Mouse (Mus musculus) thymus, adult 2 months (tissue): ENCODE measurements around the gene Zgrf1. TPM values are rescaled to one million over a fixed set of nuclear protein-coding genes. Genes with fewer than 3 reads are reported as not detected.

Experiments
- DNase-seq: peaks from one replicate; pipeline ENCODE4 v3.0.0; 2021
- H3K27ac ChIP-seq: fragments of 200-500 bp; 2 replicates; pipeline ENCODE4 v1.5.1; 2012; ENCODE audit warnings: low read length, control low read depth; ENCODE audit not compliant: control insufficient read depth, insufficient read depth
- H3K27me3 ChIP-seq: fragments of 200-500 bp; 2 replicates; pipeline ENCODE4 v1.6.1; 2012; ENCODE audit warnings: mild to moderate bottlenecking, low read length, moderate library complexity, mixed read lengths; ENCODE audit not compliant: control insufficient read depth, insufficient read depth
- H3K36me3 ChIP-seq: fragments of 200-500 bp; 2 replicates; pipeline ENCODE4 v1.6.1; 2012; ENCODE audit warnings: mild to moderate bottlenecking, low read length, moderate library complexity; ENCODE audit not compliant: control insufficient read depth, insufficient read depth
- H3K4me1 ChIP-seq: fragments of 200-500 bp; replicated peaks from 2 replicates; pipeline ENCODE4 v1.6.1; 2012; ENCODE audit warnings: low read length; ENCODE audit not compliant: control insufficient read depth, insufficient read depth
- H3K4me3 ChIP-seq: fragments of 200-500 bp; 2 replicates; pipeline ENCODE4 v1.5.1; 2012; ENCODE audit warnings: mild to moderate bottlenecking, low read length, control low read depth, moderate library complexity; ENCODE audit not compliant: control insufficient read depth, insufficient read depth
- CTCF ChIP-seq: fragments of 200-500 bp; IDR thresholded peaks from 2 replicates; pipeline ENCODE4 v1.5.1; 2012; ENCODE audit warnings: mild to moderate bottlenecking, control low read depth, low read length, moderate library complexity, borderline replicate concordance; ENCODE audit not compliant: control insufficient read depth, poor library complexity, insufficient read depth; ENCODE audit errors: extremely low read depth
- POLR2A ChIP-seq: fragments of 200-500 bp; IDR thresholded peaks from 2 replicates; pipeline ENCODE4 v1.6.1; 2012; ENCODE audit warnings: mild to moderate bottlenecking, low read length, control low read depth, moderate library complexity; ENCODE audit not compliant: control insufficient read depth, poor library complexity, insufficient read depth; ENCODE audit errors: extremely low read depth
- WGBS: fragments of 180-500 bp; shearing (Covaris S2); methylation state at CpG from one replicate; pipeline ENCODE4 v1.1.7; 2018; 5-methylcytosine and 5-hydroxymethylcytosine counted together
- polyA plus RNA-seq: library from polyadenylated mRNA; depleted of rRNA; stranded (reverse); fragments of >200 nt; gene quantifications from 2 replicates; pipeline ENCODE4 v1.2.3, GENCODE M21; 2012

Gene Zgrf1
- polyA plus RNA-seq, 1 experiment: 2.6 TPM

DNA sequence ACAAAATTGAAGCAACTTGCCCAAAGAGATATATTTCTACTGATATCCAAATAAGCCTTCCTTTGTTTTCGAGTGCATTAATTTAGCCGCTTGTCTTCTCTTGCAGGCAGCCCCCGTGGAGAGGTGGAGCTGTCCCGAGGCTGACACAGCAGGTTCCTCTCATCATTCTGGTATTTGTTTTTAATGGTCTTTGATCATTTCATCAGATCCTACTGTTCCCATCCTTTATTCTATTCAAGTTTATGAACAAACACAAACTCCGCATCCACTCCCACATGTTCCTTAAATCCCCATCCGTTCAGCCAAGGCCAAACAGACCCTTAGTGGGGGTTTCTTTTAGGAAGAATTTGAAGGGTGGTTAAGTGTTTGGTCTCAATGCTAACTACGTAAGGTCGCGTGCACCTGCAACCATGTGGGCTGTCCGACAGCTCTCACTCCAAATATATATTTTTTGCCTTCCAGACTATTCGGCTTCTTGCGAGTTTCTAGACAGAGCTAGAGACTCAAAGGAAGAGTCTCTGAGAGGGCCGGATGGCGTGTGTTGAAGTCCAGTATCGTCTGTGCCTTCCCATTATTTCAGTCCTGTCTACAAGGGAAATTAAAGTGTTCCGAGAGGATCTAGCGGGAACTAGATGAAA lies 77.6 kb downstream of the Zgrf1 start:
- 13% methylated on average over 17 of the region's 17 CpGs for WGBS
- no peak overlapping the region for H3K4me3 ChIP-seq
- H3K4me1 ChIP-seq: peaks cover 12% of the 10 kb centered on the region
- no peak for TF ChIP-seq POLR2A
- TF ChIP-seq CTCF: no peak
- no peak overlapping the region for H3K27ac ChIP-seq
- H3K27me3 ChIP-seq: peaks cover 47% of the 10 kb centered on the region
- DNase-seq: no peak
- no peaks in the 10 kb centered on the region for H3K36me3 ChIP-seq

DNA sequence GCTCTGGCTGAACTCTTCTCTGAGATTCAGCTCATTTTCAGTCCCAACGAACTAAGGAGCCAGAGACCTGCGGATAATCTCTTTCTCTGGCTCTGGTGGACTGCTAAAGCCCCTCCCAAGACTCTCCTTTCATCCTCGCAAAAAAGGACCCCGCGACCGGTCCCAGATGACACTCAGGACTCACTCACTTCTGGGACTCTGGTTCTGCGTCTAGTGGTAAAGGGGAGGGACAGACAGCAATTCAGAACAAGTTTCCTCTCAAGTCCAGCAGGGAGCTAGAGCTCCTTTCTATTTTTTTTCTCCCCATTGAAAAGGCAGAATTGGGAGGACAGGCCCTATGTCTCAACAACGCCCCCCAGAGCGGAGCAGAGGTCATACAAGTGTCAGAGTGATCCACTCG lies 78.3 kb downstream of the Zgrf1 start:
- no peak for TF ChIP-seq POLR2A
- no peak for TF ChIP-seq CTCF
- no peak for DNase-seq
- no peaks in the 10 kb centered on the region for H3K36me3 ChIP-seq
- no peak overlapping the region for H3K27ac ChIP-seq
- peaks cover 12% of the 10 kb centered on the region for H3K4me1 ChIP-seq
- 6% methylated on average over 10 of the region's 10 CpGs for WGBS
- H3K27me3 ChIP-seq: peaks cover 43% of the 10 kb centered on the region
- no peak overlapping the region for H3K4me3 ChIP-seq

DNA sequence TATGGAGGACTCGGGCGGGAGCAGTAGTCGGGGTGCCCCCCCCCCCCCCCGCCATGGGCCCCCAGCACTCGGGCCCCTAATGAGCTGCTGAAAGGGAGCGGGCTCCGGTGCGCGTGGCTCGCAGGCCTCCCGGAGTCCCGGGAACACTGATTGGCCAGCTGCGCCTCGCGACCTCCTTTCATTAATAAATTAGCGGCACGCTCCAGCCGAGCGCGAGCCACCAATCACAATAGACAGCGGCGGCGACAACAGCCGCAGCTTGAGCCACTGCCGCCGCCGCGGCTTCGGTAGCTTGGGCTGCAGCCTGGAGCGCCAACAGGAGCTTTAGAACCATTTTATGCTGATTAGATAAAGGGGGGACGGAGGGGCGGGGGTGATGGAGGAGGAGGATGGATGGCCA lies 79.2 kb downstream of the Zgrf1 start:
- H3K4me3 ChIP-seq: no peak overlapping the region
- TF ChIP-seq POLR2A (no peak), CTCF (no peak)
- WGBS: 2% methylated on average over 32 of the region's 32 CpGs
- H3K36me3 ChIP-seq: no peaks in the 10 kb centered on the region
- peaks cover 12% of the 10 kb centered on the region for H3K4me1 ChIP-seq
- no peak overlapping the region for H3K27ac ChIP-seq
- H3K27me3 ChIP-seq: peaks cover 36% of the 10 kb centered on the region
- DNase-seq: no peak

DNA sequence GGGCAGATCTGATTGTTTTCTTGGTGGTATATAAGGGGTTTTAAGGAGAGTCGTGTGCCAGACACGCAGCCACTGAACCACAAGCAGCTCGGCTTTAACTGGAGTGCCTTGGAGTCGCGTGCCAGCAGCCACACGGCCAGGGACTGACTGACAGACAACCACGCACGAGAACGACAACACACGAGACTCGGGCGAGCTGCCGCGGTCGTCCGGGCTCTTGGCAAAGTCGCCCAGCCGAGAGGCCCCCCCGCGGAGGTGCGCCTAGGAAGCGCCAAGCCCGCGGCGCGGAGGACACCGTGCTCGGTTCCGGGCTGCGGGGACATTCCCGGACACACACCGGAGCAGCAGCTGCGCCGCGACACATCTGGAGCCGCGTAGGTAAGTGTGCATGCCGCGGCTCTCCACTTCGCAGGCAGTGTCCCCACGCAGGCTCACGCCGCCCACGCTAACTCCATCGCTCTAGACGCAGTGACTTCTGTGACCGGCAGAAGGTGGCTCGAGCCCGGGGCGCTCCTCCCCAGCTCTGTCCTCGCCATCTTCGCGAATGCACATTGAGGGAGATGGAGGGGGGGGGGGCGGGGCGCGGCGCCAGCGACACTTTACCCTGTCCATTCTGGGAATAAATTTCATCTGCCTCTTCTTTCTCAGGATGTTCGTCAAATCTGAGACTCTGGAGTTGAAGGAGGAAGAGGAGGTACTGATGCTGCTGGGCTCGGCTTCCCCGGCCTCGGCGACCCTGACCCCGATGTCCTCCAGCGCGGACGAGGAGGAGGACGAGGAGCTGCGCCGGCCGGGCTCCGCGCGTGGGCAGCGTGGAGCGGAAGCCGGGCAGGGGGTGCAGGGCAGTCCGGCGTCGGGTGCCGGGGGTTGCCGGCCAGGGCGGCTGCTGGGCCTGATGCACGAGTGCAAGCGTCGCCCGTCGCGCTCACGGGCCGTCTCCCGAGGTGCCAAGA lies 80.1 kb downstream of the Zgrf1 start, which contains the start of gene Neurog2:
Gene Neurog2, plus strand, starts transcription at position 56 of the 953 bp plus-strand sequence.
- DNase-seq: no peak
- Histone ChIP-seq H3K4me1 (peaks cover 12% of the 10 kb centered on the region), H3K27me3 (peaks cover 41% of the 10 kb centered on the region), H3K27ac (no peak within 1 kb of the TSS), H3K36me3 (no peaks in the 10 kb centered on the region), H3K4me3 (peak within 1 kb of the TSS; percentile 25)
- WGBS: 2% methylated on average over 92 of the region's 92 CpGs
- TF ChIP-seq POLR2A: no peak
- TF ChIP-seq CTCF: no peak

DNA sequence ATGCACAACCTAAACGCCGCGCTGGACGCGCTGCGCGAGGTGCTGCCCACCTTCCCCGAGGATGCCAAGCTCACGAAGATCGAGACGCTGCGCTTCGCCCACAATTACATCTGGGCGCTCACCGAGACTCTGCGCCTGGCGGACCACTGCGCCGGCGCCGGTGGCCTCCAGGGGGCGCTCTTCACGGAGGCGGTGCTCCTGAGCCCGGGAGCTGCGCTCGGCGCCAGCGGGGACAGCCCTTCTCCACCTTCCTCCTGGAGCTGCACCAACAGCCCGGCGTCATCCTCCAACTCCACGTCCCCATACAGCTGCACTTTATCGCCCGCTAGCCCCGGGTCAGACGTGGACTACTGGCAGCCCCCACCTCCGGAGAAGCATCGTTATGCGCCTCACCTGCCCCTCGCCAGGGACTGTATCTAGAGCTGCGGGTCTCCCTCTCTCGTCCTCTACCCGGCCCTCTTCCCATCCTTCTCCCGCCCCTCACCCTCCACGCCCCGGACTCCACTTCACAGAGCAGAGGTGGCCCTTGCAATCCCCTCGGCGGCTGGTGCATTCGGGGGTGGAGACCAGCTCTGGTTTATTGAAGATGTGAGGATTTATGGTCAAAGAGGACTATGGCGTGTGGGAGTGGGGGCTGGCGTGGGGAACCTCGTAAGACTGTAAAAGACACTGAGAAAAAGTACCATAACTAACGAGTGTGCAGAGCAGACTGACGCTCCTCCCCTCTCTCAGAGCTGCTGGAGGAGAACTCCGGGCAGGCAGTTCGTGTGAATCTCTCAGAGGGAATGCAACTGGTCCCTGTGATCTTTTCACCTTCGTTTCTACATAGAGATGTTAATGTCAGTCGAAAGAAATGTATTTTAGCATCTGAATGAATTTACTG lies 81.1 kb downstream of the Zgrf1 start:
- Histone ChIP-seq H3K4me3 (peak overlapping the region; percentile 14), H3K27me3 (peaks cover 36% of the 10 kb centered on the region), H3K27ac (no peak overlapping the region), H3K36me3 (no peaks in the 10 kb centered on the region), H3K4me1 (peaks cover 12% of the 10 kb centered on the region)
- peak; percentile 76 for DNase-seq
- TF ChIP-seq CTCF (peak; percentile 99), POLR2A (no peak)
- WGBS: 2% methylated on average over 58 of the region's 58 CpGs

DNA sequence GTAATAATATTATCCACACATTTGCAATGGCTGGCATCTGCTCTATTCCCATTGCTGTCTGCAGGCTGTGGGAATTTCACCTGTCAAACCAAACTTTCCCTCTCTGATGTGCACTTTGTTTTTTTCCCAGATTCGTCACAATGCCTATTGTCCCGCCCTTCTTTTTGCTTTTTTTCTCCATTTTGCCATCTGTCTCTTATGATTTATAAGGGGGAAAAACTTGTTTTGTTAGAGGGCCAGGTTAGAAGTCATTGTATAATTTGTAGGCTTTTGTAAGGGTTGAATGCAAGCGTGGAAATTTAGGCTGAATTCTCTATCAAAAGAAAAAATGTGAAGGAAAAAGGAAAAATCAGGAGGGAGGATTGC lies 81.7 kb downstream of the Zgrf1 start:
- Histone ChIP-seq H3K36me3 (no peaks in the 10 kb centered on the region), H3K4me3 (no peak overlapping the region), H3K27ac (no peak overlapping the region), H3K4me1 (peaks cover 12% of the 10 kb centered on the region), H3K27me3 (peaks cover 43% of the 10 kb centered on the region)
- DNase-seq: no peak
- TF ChIP-seq POLR2A (no peak), CTCF (no peak)
- 10% methylated on average over 3 of the region's 3 CpGs for WGBS
